Mouse (Mus musculus) cortical plate, adult 2 months (tissue): ENCODE measurements around the gene Prpf3. TPM values are rescaled to one million over a fixed set of nuclear protein-coding genes. Genes with fewer than 3 reads are reported as not detected.

Experiments used
- H3K27ac ChIP-seq: fragments of 200-500 bp; 2 replicates; pipeline ENCODE4 v1.5.1; 2012; ENCODE audit warnings: low read length, control low read depth, inconsistent platforms; ENCODE audit not compliant: insufficient read depth
- H3K4me1 ChIP-seq: fragments of 200-500 bp; 2 replicates; pipeline ENCODE4 v1.6.1; 2011; ENCODE audit warnings: low read length; ENCODE audit not compliant: control insufficient read depth, insufficient read depth
- H3K4me3 ChIP-seq: fragments of 200-500 bp; 2 replicates; pipeline ENCODE4 v1.5.1; 2011; ENCODE audit warnings: mild to moderate bottlenecking, low read length, control low read depth; ENCODE audit not compliant: insufficient read depth
- CTCF ChIP-seq: fragments of 200-500 bp; IDR thresholded peaks from 2 replicates; pipeline ENCODE4 v1.5.1; 2011; ENCODE audit warnings: mild to moderate bottlenecking, control low read depth, low read length; ENCODE audit not compliant: insufficient read depth; ENCODE audit errors: extremely low read depth
- POLR2A ChIP-seq: fragments of 200-500 bp; IDR thresholded peaks from 2 replicates; pipeline ENCODE4 v1.6.1; 2011; ENCODE audit warnings: mild to moderate bottlenecking, low read length, control low read depth; ENCODE audit not compliant: insufficient read depth; ENCODE audit errors: extremely low read depth
- polyA plus RNA-seq: library from polyadenylated mRNA; depleted of rRNA; stranded (reverse); fragments of >200 nt; gene quantifications from 2 replicates; pipeline ENCODE4 v1.2.3, GENCODE M21; 2012

Prpf3 gene
- polyA plus RNA-seq, 1 experiment: 36.0 TPM

GRCm38 (mm10) chr3:95882816-95883425 is 27.2 kb upstream of the Prpf3 start:
- Histone ChIP-seq H3K4me1 (peaks cover 1% of the 10 kb centered on the region; the same call in 1 of the 2 replicates), H3K27ac (peak overlapping the region; percentile 75), H3K4me3 (peak overlapping the region; percentile 88)
- TF ChIP-seq POLR2A (no peak), CTCF (peak; percentile 58)

GRCm38 (mm10) chr3:95881979-95882815 is 26.5 kb upstream of the Prpf3 start, which contains the start of gene Ciart:
Gene Ciart, minus strand, starts transcription at chr3:95882251.
- peak within 1 kb of the TSS; percentile 88 for H3K4me3 ChIP-seq
- TF ChIP-seq CTCF (no peak), POLR2A (peak; percentile 86)
- peak within 1 kb of the TSS; percentile 75 for H3K27ac ChIP-seq
- H3K4me1 ChIP-seq: peaks cover 1% of the 10 kb centered on the region; the same call in 1 of the 2 replicates

GRCm38 (mm10) chr3:95879063-95879462 is 23.4 kb upstream of the Prpf3 start:
- H3K4me1 ChIP-seq: peaks cover 1% of the 10 kb centered on the region; the same call in 1 of the 2 replicates
- no peak overlapping the region for H3K4me3 ChIP-seq
- no peak overlapping the region for H3K27ac ChIP-seq
- TF ChIP-seq POLR2A (no peak), CTCF (no peak)

GRCm38 (mm10) chr3:95872048-95872447 is 16.4 kb upstream of the Prpf3 start:
- no peak for TF ChIP-seq CTCF
- no peak for TF ChIP-seq POLR2A
- H3K4me3 ChIP-seq: peak overlapping the region; percentile 41

GRCm38 (mm10) chr3:95871392-95871867 is 15.7 kb upstream of the Prpf3 start, which contains the start of gene Mrps21:
Gene Mrps21, minus strand, starts transcription at chr3:95871519.
- no peaks in the 10 kb centered on the region; the same call in 1 of the 2 replicates for H3K4me1 ChIP-seq
- H3K27ac ChIP-seq: no peak within 1 kb of the TSS
- peak within 1 kb of the TSS; percentile 41 for H3K4me3 ChIP-seq
- TF ChIP-seq POLR2A: peak; percentile 86
- no peak for TF ChIP-seq CTCF

More at GRCm38 (mm10) chr3:95872048-95872447, 16.4 kb upstream of the Prpf3 start:
- Histone ChIP-seq H3K4me1 (no peaks in the 10 kb centered on the region; the same call in 1 of the 2 replicates), H3K27ac (no peak overlapping the region)

GRCm38 (mm10) chr3:95870976-95871375 is 15.3 kb upstream of the Prpf3 start:
- TF ChIP-seq CTCF (no peak), POLR2A (no peak)
- Histone ChIP-seq H3K4me3 (peak overlapping the region; percentile 41), H3K4me1 (no peaks in the 10 kb centered on the region; the same call in 1 of the 2 replicates), H3K27ac (no peak overlapping the region)

GRCm38 (mm10) chr3:95867408-95867807 is 11.7 kb upstream of the Prpf3 start:
- Histone ChIP-seq H3K27ac (no peak overlapping the region), H3K4me1 (peaks cover 4% of the 10 kb centered on the region), H3K4me3 (no peak overlapping the region)
- no peak for TF ChIP-seq CTCF
- TF ChIP-seq POLR2A: no peak

- Histone ChIP-seq H3K27ac (no peak overlapping the region), H3K4me3 (no peak overlapping the region), H3K4me1 (peaks cover 4% of the 10 kb centered on the region)
- TF ChIP-seq CTCF (no peak), POLR2A (no peak)
Measured at GRCm38 (mm10) chr3:95866071-95866470, 10.4 kb upstream of the Prpf3 start.

GRCm38 (mm10) chr3:95865571-95865970 is 9.9 kb upstream of the Prpf3 start:
- Histone ChIP-seq H3K4me1 (peaks cover 4% of the 10 kb centered on the region), H3K27ac (peak overlapping the region; percentile 95), H3K4me3 (no peak overlapping the region)
- TF ChIP-seq CTCF: no peak
- TF ChIP-seq POLR2A: no peak
